Mouse (Mus musculus): Measurements from ENCODE around the gene Aipl1. TPM values are rescaled to one million over a fixed set of nuclear protein-coding genes. Genes with fewer than 3 reads are reported as not detected.
A peak's percentile ranks its signal among the peaks of the same experiment; 100 is the strongest.

The Aipl1 gene
- polyA plus RNA-seq, 1 experiment from 2014 or later, result 1.0 TPM

DNA sequence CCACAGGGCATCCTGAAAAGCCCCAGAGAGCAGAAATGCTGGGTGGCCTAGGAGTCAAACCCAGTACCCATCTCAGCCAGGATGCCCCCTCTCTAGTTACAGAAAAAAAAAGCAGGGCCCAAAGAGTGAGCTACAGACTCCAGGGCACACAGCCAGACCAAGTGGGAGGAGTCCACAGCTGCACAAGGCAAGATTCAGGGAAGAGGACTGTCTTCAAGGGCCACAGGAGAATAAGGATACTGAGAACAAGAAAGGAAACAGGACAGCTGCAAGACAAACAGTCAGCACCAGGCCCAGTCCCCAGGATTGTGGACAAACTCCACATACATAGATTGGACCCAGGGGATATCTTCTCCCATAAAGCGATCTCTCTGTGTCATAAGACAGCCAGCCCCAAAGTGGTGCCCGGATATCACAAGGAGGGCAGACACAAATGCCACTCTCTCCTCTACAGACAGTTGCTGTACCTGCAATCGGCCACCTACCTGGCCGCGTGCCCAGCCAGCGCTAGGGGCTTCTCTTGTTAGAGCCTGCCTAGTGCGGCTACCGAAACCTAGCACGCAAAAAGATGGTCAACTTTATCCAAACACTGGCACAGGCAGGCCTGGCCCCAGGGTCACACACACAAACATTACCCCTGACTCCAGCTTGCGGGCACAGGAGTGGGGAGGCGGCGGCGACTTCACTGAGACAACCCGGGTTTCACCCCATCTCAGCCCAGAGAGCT, 13.0 kb upstream of the Aipl1 start:
- ATAC-seq (ENCODE audit: insufficient number of reproducible peaks, low FRiP score), result no peak
- Histone ChIP-seq H3K27ac (ENCODE audit: poor library complexity, severe bottlenecking) (no peak overlapping the region), H3K27me3 (replicated peaks) (peaks cover 53% of the 10 kb centered on the region), H3K4me3 (peak overlapping the region; percentile 56), H3K36me3 (peaks cover 19% of the 10 kb centered on the region), H3K4me2 (peak overlapping the region; percentile 94), H3K4me1 (replicated peaks) (peaks cover 10% of the 10 kb centered on the region), H3K9ac (peak overlapping the region; percentile 64), H3K9me3 (replicated peaks) (no peaks in the 10 kb centered on the region)
- WGBS, result 26% methylated on average over 14 of the region's 14 CpGs

DNA sequence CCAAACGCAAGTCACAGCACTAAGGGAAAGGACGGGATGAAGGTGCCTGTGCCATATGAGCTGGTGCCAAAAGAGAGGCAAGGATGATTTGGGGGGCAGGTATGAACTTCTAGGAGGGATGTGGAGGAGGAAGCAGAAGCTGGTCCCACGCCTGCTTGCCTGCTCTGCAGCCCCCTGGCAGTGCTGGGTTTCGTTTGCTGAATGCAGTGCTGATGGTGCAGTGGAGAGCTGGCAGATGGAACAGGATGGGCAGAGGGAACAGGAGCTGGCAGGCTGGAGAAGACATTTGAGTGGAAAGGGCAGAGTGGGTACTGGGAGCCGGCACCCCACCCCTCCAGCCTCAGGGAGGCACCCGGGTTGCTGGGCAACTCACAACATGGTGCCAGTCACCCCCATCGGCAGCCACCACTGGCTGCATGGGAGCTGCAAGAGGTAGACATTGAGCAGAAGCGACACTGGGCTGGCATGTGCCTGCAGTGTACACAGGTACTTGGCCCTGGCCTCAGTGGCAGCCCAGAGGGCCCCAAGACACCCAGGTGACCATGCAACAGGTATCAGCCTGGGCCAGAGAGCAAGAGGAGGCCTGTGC, 12.0 kb upstream of the Aipl1 start:
- Histone ChIP-seq H3K9me3 (replicated peaks) (no peaks in the 10 kb centered on the region), H3K9ac (no peak overlapping the region), H3K4me1 (replicated peaks) (peaks cover 19% of the 10 kb centered on the region), H3K4me3 (no peak overlapping the region), H3K27ac (ENCODE audit: poor library complexity, severe bottlenecking) (no peak overlapping the region), H3K4me2 (no peak overlapping the region), H3K27me3 (replicated peaks) (peaks cover 50% of the 10 kb centered on the region), H3K36me3 (peaks cover 30% of the 10 kb centered on the region)
- WGBS, result 68% methylated on average over 8 of the region's 8 CpGs
- ATAC-seq (ENCODE audit: insufficient number of reproducible peaks, low FRiP score), result no peak

DNA sequence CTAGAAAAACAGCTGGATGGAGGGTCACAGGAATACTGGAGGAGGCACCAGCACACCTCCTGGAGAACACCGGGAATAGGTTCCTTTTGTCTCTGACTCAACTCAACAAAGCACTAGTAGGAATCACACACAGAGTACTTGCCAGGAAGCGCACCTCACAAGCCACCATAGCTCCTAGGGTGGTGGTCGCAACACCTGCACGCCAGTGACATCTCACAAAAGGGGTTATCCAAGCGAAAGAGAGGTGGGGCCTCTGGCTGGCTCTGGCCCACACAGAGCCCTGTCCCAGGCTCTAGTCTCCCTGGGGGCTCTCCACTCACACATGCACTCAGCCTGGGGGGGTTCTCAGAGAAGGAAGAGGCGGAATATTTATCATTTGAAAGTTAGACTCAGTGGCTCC, 11.4 kb upstream of the Aipl1 start:
- no peak for ATAC-seq (ENCODE audit: insufficient number of reproducible peaks, low FRiP score)
- Histone ChIP-seq H3K27ac (ENCODE audit: poor library complexity, severe bottlenecking) (no peak overlapping the region), H3K4me1 (replicated peaks) (peaks cover 24% of the 10 kb centered on the region), H3K4me3 (no peak overlapping the region), H3K9me3 (replicated peaks) (no peaks in the 10 kb centered on the region), H3K36me3 (peaks cover 30% of the 10 kb centered on the region), H3K9ac (no peak overlapping the region), H3K4me2 (no peak overlapping the region), H3K27me3 (replicated peaks) (peaks cover 45% of the 10 kb centered on the region)
- WGBS, result 60% methylated on average over 6 of the region's 6 CpGs

DNA sequence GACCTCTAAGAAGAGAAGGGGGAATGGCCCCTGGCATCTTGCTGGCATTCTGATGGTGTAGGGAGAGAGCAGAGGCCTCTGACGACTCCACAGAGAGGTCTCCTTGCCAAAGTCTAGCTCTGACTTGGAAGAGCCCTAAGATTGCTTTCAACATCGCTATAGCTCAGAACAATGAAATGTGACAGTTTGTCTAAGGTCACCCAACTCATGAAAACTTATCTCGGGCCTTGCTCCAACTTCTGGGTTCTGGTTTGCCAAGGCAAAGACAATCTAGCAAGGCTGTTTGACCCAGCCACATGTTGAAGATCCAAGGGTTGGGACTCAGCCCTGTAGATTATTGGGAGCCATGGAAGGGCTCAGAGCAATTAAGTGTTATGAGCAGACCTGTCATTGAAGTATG, 6.9 kb upstream of the Aipl1 start:
- peaks cover 49% of the 10 kb centered on the region for H3K4me1 ChIP-seq (replicated peaks)
- H3K4me3 ChIP-seq, result no peak overlapping the region
- 79% methylated on average over 3 of the region's 3 CpGs for WGBS
- no peaks in the 10 kb centered on the region for H3K9me3 ChIP-seq (replicated peaks)
- no peak overlapping the region for H3K9ac ChIP-seq
- peaks cover 5% of the 10 kb centered on the region for H3K27me3 ChIP-seq (replicated peaks)
- ATAC-seq (ENCODE audit: insufficient number of reproducible peaks, low FRiP score), result no peak
- no peak overlapping the region for H3K27ac ChIP-seq (ENCODE audit: poor library complexity, severe bottlenecking)
- peaks cover 30% of the 10 kb centered on the region for H3K36me3 ChIP-seq
- peak overlapping the region; percentile 94 for H3K4me2 ChIP-seq

DNA sequence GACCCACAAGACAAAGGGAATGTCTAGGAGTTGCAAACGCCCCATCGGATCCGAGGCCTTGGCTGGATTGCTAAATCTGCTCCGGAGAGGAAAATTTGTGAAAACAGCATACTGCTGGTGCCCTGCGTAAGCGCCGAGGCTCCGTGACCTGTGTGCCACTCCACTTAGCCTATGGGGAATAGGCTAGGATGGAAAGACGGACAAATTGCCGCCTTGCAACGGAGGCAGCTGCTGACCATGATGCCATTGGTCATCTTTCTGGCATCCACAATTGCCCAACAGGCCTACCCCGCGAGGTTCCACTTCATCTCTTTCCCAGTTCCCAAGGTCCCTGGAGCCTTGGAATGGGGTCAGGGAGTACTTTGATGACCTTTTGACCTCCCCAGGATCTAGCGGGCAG, 5.3 kb upstream of the Aipl1 start:
- Histone ChIP-seq H3K9me3 (replicated peaks) (no peaks in the 10 kb centered on the region), H3K9ac (peak overlapping the region; percentile 60), H3K36me3 (peaks cover 30% of the 10 kb centered on the region), H3K27me3 (replicated peaks) (no peaks in the 10 kb centered on the region), H3K4me3 (peak overlapping the region; percentile 79), H3K27ac (ENCODE audit: poor library complexity, severe bottlenecking) (no peak overlapping the region), H3K4me1 (replicated peaks) (peaks cover 51% of the 10 kb centered on the region), H3K4me2 (peak overlapping the region; percentile 94)
- ATAC-seq (ENCODE audit: insufficient number of reproducible peaks, low FRiP score), result no peak
- 2% methylated on average over 14 of the region's 14 CpGs for WGBS

DNA sequence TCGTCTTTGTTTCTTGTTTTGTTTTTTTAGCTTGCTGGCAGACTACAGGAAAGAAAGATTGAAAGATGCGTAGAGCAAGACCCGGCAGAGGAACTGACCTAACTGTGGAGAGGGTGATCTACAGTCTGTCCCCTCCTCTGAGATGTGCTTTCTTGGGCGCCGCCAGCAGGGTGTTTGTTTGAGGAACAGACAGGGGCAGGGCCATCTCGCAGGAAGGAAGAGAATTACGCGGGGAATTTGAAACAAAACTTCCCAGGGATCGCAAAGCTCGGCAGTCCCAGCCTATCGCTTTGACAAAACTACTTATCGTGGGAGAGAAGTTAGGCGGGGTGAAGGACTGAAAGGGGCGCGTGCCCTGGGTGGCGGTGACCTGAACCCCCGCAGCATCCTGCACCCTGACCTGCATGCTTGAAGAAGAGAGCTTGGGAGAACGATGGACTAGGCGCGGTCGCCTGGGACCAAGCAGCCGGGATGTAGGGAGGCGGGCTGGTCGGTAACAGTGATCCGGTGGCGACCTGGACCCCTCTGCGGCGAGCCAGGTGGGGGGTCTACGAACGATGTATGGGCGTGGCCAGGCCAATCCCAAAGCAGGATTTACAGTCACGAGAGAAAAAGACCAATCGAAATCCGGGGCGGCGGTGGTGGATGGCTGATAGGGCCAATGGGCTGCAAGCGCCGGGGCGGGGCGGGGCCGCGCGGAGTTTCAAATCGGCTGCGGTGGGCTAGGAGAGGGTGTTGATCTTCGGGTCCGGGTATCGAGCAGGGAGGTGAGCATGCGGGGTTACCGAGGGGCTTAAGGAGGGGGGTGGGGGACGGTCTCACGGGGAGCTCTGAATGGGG, 4.7 kb upstream of the Aipl1 start, which contains the start of gene Pimreg:
Gene Pimreg (plus strand): TSS at position 265 of the 840 bp plus-strand sequence.
- H3K27me3 ChIP-seq (replicated peaks), result 0 out of 2 replicates have a peak, but pooled peaks cover 4% of the 10 kb centered on the region
- peak within 1 kb of the TSS; percentile 79 for H3K4me3 ChIP-seq
- H3K9me3 ChIP-seq (replicated peaks), result no peaks in the 10 kb centered on the region
- H3K27ac ChIP-seq (ENCODE audit: poor library complexity, severe bottlenecking), result peak within 1 kb of the TSS; percentile 52
- peak; percentile 86 for ATAC-seq (ENCODE audit: insufficient number of reproducible peaks, low FRiP score)
- WGBS, result under 1% methylated on average over 52 of the region's 52 CpGs
- peaks cover 27% of the 10 kb centered on the region for H3K36me3 ChIP-seq
- H3K4me1 ChIP-seq (replicated peaks), result peaks cover 51% of the 10 kb centered on the region
- H3K4me2 ChIP-seq, result peak within 1 kb of the TSS; percentile 94
- peak within 1 kb of the TSS; percentile 73 for H3K9ac ChIP-seq

DNA sequence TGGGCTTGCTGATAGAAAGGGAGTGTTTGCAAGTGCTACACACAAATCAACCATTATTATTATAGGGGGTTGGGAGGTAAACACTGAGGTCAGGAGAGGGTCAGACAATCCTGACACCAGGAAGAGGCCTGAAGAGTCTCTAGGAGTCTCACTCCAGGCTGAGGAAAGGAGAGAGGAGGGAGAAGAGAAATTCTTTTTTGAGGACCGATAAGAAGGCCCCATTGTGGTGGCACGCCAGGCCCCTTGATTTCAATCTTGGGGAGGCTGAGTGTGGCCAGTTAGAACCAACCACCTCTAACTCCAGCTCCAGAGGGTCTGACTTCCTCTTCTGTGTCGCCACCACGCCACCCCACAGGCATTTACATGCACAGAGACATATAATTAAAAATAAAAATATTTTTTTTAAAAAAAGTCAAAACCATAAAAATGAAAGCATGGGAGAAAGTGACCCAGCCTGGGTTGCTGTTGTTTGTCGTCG, 4.0 kb upstream of the Aipl1 start:
- peaks cover 20% of the 10 kb centered on the region for H3K36me3 ChIP-seq
- H3K4me1 ChIP-seq (replicated peaks), result peaks cover 51% of the 10 kb centered on the region
- H3K27ac ChIP-seq (ENCODE audit: poor library complexity, severe bottlenecking), result peak overlapping the region; percentile 52
- WGBS, result 14% methylated on average over 6 of the region's 6 CpGs
- no peaks in the 10 kb centered on the region for H3K9me3 ChIP-seq (replicated peaks)
- H3K4me3 ChIP-seq, result peak overlapping the region; percentile 79
- peak overlapping the region; percentile 94 for H3K4me2 ChIP-seq
- ATAC-seq (ENCODE audit: insufficient number of reproducible peaks, low FRiP score), result 0 out of 2 replicates have a peak, but pooled peaks have one; percentile 10
- 0 out of 2 replicates have a peak, but pooled peaks cover 4% of the 10 kb centered on the region for H3K27me3 ChIP-seq (replicated peaks)
- peak overlapping the region; percentile 73 for H3K9ac ChIP-seq

DNA sequence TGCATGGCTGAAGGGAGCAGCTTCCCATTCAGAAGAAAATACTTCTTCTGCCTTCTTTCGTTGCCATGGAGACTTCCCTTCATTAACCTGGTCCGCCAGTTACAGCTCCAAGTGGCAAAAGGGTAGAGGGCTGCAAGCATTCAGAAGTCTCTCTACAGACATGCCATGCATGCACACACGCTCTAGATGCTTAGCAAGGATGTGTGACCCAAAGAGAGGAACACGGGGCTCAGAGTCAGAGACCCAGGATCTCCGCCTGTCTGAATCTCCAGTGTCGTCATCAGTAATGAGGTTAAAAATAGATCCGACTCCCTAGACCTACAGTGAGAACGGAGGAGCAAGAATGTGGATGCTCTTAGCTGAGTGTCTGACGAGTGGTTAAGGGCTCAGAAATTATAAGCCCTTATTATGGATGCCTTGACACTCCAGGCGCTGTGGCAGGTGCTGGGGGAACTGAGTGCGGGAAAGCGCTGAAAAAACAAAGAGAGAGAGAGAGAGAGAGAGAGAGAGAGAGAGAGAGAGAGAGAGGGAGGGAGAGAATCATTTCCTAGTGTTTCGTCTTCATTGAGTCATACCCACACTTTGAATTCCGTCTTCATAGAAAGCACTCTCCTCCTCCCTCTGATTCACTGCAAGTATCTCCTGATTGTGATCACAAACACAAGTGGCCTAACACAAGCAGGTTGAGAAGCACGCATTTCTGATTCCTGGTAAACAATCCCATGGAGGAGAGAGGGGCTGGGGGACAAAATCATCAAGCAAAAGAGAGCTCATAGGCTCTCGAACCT, 2.5 kb upstream of the Aipl1 start:
- no peak overlapping the region for H3K27ac ChIP-seq (ENCODE audit: poor library complexity, severe bottlenecking)
- 30% methylated on average over 16 of the region's 16 CpGs for WGBS
- ATAC-seq (ENCODE audit: insufficient number of reproducible peaks, low FRiP score), result no peak
- H3K9ac ChIP-seq, result 0 out of 2 replicates have a peak overlapping the region, but pooled peaks have one; percentile 36
- 0 out of 2 replicates have a peak, but pooled peaks cover 4% of the 10 kb centered on the region for H3K27me3 ChIP-seq (replicated peaks)
- no peak overlapping the region for H3K4me3 ChIP-seq
- no peaks in the 10 kb centered on the region for H3K9me3 ChIP-seq (replicated peaks)
- H3K4me2 ChIP-seq, result peak overlapping the region; percentile 53
- peaks cover 5% of the 10 kb centered on the region for H3K36me3 ChIP-seq
- peaks cover 57% of the 10 kb centered on the region for H3K4me1 ChIP-seq (replicated peaks)

DNA sequence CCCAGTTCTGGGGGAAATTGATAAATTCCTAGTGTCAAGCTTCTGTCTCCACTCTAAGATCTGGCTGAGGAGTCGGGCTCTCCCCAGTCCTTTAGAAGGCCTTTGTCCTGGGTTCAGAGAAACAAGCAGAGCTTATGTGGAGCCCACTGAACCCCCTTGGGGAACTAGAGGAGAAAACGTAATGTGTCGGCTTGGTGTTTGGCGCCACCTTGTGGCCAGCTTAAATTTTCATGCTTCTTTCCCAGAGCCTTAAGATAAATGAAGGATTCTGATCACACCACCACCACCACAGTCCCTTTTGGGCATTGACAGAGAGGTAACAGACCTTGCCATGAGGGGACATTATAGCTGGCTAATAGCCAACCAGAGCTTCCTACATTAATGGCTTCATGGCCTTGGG, 687 bp upstream of the Aipl1 start:
- WGBS, result 2% methylated on average over 4 of the region's 4 CpGs
- 0 out of 2 replicates have a peak, but pooled peaks cover 4% of the 10 kb centered on the region for H3K27me3 ChIP-seq (replicated peaks)

DNA sequence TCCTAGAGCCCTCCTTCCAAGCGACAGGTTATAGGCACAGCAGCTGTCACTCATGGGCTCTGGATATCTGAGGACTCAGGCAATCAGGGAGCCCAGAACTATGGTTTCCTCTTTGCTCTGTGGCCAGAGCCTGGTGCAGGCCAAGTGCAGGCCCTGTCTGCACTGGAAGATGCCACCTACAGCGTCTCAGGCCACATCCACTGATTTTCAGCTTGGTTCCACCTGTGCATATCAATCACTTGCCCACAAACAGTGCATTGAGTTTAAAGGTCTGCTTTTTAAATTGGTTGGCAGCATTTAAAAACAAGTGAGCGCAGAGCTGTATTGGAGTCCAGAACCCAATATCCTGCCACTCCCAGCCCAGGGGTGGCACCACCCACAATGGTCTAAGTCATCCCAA, 4.7 kb downstream of the Aipl1 start:
- H3K4me2 ChIP-seq, result no peak overlapping the region
- no peak overlapping the region for H3K4me3 ChIP-seq
- H3K36me3 ChIP-seq, result no peaks in the 10 kb centered on the region
- no peak overlapping the region for H3K9ac ChIP-seq
- WGBS, result 82% methylated on average over 3 of the region's 3 CpGs
- H3K9me3 ChIP-seq (replicated peaks), result no peaks in the 10 kb centered on the region
- no peak overlapping the region for H3K27ac ChIP-seq (ENCODE audit: poor library complexity, severe bottlenecking)
- peaks cover 29% of the 10 kb centered on the region for H3K4me1 ChIP-seq (replicated peaks)
- H3K27me3 ChIP-seq (replicated peaks), result peaks cover 30% of the 10 kb centered on the region
- no peak for ATAC-seq (ENCODE audit: insufficient number of reproducible peaks, low FRiP score)

More for the DNA sequence above, 687 bp upstream of the Aipl1 start:
- H3K9me3 ChIP-seq (replicated peaks), result no peaks in the 10 kb centered on the region
- no peak overlapping the region for H3K27ac ChIP-seq (ENCODE audit: poor library complexity, severe bottlenecking)
- no peak overlapping the region for H3K4me3 ChIP-seq
- no peak overlapping the region for H3K9ac ChIP-seq
- no peak for ATAC-seq (ENCODE audit: insufficient number of reproducible peaks, low FRiP score)
- no peak overlapping the region for H3K4me2 ChIP-seq
- peaks cover 42% of the 10 kb centered on the region for H3K4me1 ChIP-seq (replicated peaks)
- no peaks in the 10 kb centered on the region for H3K36me3 ChIP-seq
